Mouse (Mus musculus) myocyte (in vitro differentiated cells): ENCODE measurements around the gene 0610030E20Rik. TPM values are rescaled to one million over a fixed set of nuclear protein-coding genes. Genes with fewer than 3 reads are reported as not detected.

Experiments used
- H3K27me3 ChIP-seq: one replicate; pipeline ENCODE4 v1.6.1; 2011; ENCODE audit not compliant: control insufficient read depth, insufficient read depth, insufficient read length
- H3K36me3 ChIP-seq: one replicate; pipeline ENCODE4 v1.6.1; 2011; ENCODE audit not compliant: control insufficient read depth, insufficient read depth
- H3K4me2 ChIP-seq: one replicate; pipeline ENCODE4 v1.6.1; 2011; ENCODE audit warnings: low read depth, control low read depth
- H3K4me3 ChIP-seq: one replicate; pipeline ENCODE4 v1.5.1; 2011; ENCODE audit warnings: mild to moderate bottlenecking, control low read depth, moderate library complexity
- H3K79me2 ChIP-seq: one replicate; pipeline ENCODE4 v1.6.1; 2011; ENCODE audit not compliant: control insufficient read depth, insufficient read depth
- H3ac ChIP-seq: one replicate; pipeline ENCODE4 v1.6.1; 2011; ENCODE audit not compliant: control insufficient read depth, insufficient read length
- CEBPB ChIP-seq: IDR thresholded peaks from 2 replicates; pipeline ENCODE4 v1.6.1; 2011; ENCODE audit warnings: mild to moderate bottlenecking, moderate library complexity; ENCODE audit not compliant: poor library complexity, insufficient read depth, severe bottlenecking
- E2F4 ChIP-seq: IDR thresholded peaks from one replicate; pipeline ENCODE4 v1.6.1; 2011; ENCODE audit warnings: mild to moderate bottlenecking, control low read depth, moderate library complexity; ENCODE audit not compliant: insufficient read depth
- MAX ChIP-seq: IDR thresholded peaks from one replicate; pipeline ENCODE4 v1.6.1; 2011; ENCODE audit warnings: low read depth, mild to moderate bottlenecking, control low read depth
- MYOD1 ChIP-seq, 3 experiments: IDR thresholded peaks; one replicate each; pipeline ENCODE4 v1.6.1; 2011; ENCODE audit warnings: control low read depth in 2 of 3, low read depth in 2 of 3, mild to moderate bottlenecking in 2 of 3, moderate library complexity in 1 of 3; ENCODE audit not compliant: insufficient read length in 2 of 3, control insufficient read depth in 1 of 3
- MYOG ChIP-seq, 3 experiments: IDR thresholded peaks; one replicate each; pipeline ENCODE4 v1.6.1; 2011; ENCODE audit warnings: control low read depth in 2 of 3, low read depth in 2 of 3, mild to moderate bottlenecking in 2 of 3; ENCODE audit not compliant: insufficient read length in 2 of 3, control insufficient read depth in 1 of 3, insufficient read depth in 1 of 3
- POLR2A ChIP-seq: IDR thresholded peaks from one replicate; pipeline ENCODE4 v1.6.1; 2011; ENCODE audit warnings: low read depth, mild to moderate bottlenecking, control low read depth, moderate library complexity; ENCODE audit not compliant: insufficient read length
- POLR2AphosphoS2 ChIP-seq: IDR thresholded peaks from one replicate; pipeline ENCODE4 v1.6.1; 2011; ENCODE audit warnings: low read depth, control low read depth; ENCODE audit not compliant: insufficient read length
- REST ChIP-seq: IDR thresholded peaks from one replicate; pipeline ENCODE4 v1.6.1; 2011; ENCODE audit warnings: mild to moderate bottlenecking, control low read depth, moderate library complexity; ENCODE audit not compliant: insufficient read depth, insufficient read length
- SRF ChIP-seq: IDR thresholded peaks from one replicate; pipeline ENCODE4 v1.6.1; 2011; ENCODE audit warnings: low read depth; ENCODE audit not compliant: control insufficient read depth, insufficient read length
- TCF12 ChIP-seq: IDR thresholded peaks from one replicate; pipeline ENCODE4 v1.6.1; 2011; ENCODE audit warnings: mild to moderate bottlenecking, control low read depth; ENCODE audit not compliant: poor library complexity, insufficient read depth, severe bottlenecking
- TCF3 ChIP-seq: IDR thresholded peaks from one replicate; pipeline ENCODE4 v1.6.1; 2011; ENCODE audit warnings: low read depth, control low read depth; ENCODE audit not compliant: insufficient read length
- USF1 ChIP-seq: IDR thresholded peaks from one replicate; pipeline ENCODE4 v1.6.1; 2011; ENCODE audit warnings: low read depth, mild to moderate bottlenecking, control low read depth, moderate library complexity
- polyA plus RNA-seq: library from polyadenylated mRNA; unstranded; fragments of >200 nt; fragmentation: generic; extraction: Trizol; gene quantifications from one replicate; pipeline ENCODE4 v1.2.1, GENCODE M21; 2012; ENCODE audit warnings: missing spikeins

0610030E20Rik gene
- polyA plus RNA-seq, 1 experiment = 8.0 TPM

GRCm38 (mm10) chr6:72386561-72386960 is 39.4 kb downstream of the 0610030E20Rik start:
- Histone ChIP-seq H3K4me2 (no peak overlapping the region), H3K36me3 (peaks cover 3% of the 10 kb centered on the region), H3K79me2 (no peaks in the 10 kb centered on the region), H3K4me3 (no peak overlapping the region), H3K27me3 (no peaks in the 10 kb centered on the region), H3ac (no peak overlapping the region)
- TF ChIP-seq MYOD1 (IDR thresholded peaks at IDR 0.05; ENCODE audit: control insufficient read depth in 1 of 3, insufficient read length in 2 of 3, low read depth in 2 of 3) (no peak), USF1 (no peak), TCF3 (no peak), TCF12 (no peak), POLR2A (no peak), MYOG (IDR thresholded peaks at IDR 0.05; ENCODE audit: control insufficient read depth in 1 of 3, insufficient read depth in 1 of 3, insufficient read length in 2 of 3, low read depth in 2 of 3) (no peak), POLR2AphosphoS2 (no peak), MAX (no peak), E2F4 (no peak), SRF (no peak), CEBPB (no peak), REST (no peak)

- TF ChIP-seq POLR2AphosphoS2 (no peak), MYOG (IDR thresholded peaks at IDR 0.05; ENCODE audit: control insufficient read depth in 1 of 3, insufficient read depth in 1 of 3, insufficient read length in 2 of 3, low read depth in 2 of 3) (no peak), USF1 (no peak), MYOD1 (IDR thresholded peaks at IDR 0.05; ENCODE audit: control insufficient read depth in 1 of 3, insufficient read length in 2 of 3, low read depth in 2 of 3) (no peak), POLR2A (no peak), E2F4 (no peak), TCF3 (no peak), MAX (no peak), TCF12 (no peak), CEBPB (no peak), REST (no peak), SRF (no peak)
- no peak overlapping the region for H3ac ChIP-seq
- peaks cover 3% of the 10 kb centered on the region for H3K36me3 ChIP-seq
- H3K27me3 ChIP-seq = no peaks in the 10 kb centered on the region
- no peaks in the 10 kb centered on the region for H3K79me2 ChIP-seq
- no peak overlapping the region for H3K4me2 ChIP-seq
- no peak overlapping the region for H3K4me3 ChIP-seq
Measured at GRCm38 (mm10) chr6:72387816-72388215, 40.7 kb downstream of the 0610030E20Rik start.

DNA sequence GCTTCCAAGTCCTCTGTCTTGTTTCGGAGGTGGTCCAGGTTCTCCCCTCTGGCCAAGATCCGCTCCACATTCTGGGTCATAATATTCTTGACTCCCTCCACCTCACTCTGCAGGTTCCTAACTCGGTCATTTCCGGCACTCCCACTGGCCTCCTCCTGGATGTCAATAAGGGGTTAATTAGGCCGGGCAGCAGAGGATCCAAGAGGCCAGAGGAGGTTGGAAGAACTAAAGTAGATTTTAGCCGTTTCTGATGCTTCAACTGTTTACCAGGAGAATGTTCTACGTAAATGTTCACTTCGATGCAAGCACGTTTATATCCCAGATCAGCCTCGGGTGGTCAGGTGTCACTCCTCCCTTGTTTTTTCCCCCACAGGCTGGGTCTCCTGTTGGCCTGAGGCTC is 41.1 kb downstream of the 0610030E20Rik start:
- Histone ChIP-seq H3ac (no peak overlapping the region), H3K4me2 (no peak overlapping the region), H3K4me3 (no peak overlapping the region), H3K79me2 (no peaks in the 10 kb centered on the region), H3K36me3 (peaks cover 3% of the 10 kb centered on the region), H3K27me3 (no peaks in the 10 kb centered on the region)
- TF ChIP-seq USF1 (no peak), TCF3 (no peak), SRF (no peak), REST (no peak), MAX (no peak), E2F4 (no peak), TCF12 (no peak), POLR2A (no peak), MYOG (IDR thresholded peaks at IDR 0.05; ENCODE audit: control insufficient read depth in 1 of 3, insufficient read depth in 1 of 3, insufficient read length in 2 of 3, low read depth in 2 of 3) (no peak), MYOD1 (IDR thresholded peaks at IDR 0.05; ENCODE audit: control insufficient read depth in 1 of 3, insufficient read length in 2 of 3, low read depth in 2 of 3) (no peak), CEBPB (no peak)

DNA sequence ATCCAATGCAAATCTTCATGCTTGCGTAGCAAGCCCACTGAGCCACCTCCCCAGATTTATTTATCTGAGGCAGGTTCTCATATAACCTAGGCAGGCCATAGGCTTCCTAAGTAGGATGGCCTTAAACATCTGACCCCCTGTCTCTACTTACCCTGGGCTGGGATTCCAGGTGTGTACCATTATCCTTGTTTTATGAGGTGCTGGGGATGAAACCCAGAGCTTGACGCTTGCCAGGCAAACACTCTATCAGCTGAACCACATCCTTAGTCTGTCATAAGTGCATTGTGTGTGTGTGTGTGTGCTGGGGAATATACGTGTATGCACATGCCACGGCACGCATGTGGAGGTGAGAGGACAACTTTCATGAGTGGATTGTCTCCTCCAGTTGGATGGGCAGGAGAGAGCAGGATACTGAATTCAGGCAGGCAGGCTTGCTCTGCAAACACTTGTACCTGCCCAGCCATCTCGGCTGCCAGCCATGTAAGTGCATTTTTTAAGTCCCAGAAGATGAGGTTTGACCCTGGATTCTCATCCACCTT is 41.7 kb downstream of the 0610030E20Rik start:
- Histone ChIP-seq H3K4me3 (peak overlapping the region; percentile 80), H3K79me2 (no peaks in the 10 kb centered on the region)
- no peak for TF ChIP-seq MYOG (IDR thresholded peaks at IDR 0.05; ENCODE audit: control insufficient read depth in 1 of 3, insufficient read depth in 1 of 3, insufficient read length in 2 of 3, low read depth in 2 of 3)
- TF ChIP-seq E2F4 = no peak
- no peak for TF ChIP-seq REST
- TF ChIP-seq TCF12 = no peak
- no peak for TF ChIP-seq POLR2AphosphoS2
- TF ChIP-seq TCF3 = no peak
- no peak for TF ChIP-seq POLR2A

More for the DNA sequence above, 41.7 kb downstream of the 0610030E20Rik start:
- Histone ChIP-seq H3K4me2 (peak overlapping the region; percentile 79), H3K27me3 (no peaks in the 10 kb centered on the region), H3ac (no peak overlapping the region), H3K36me3 (peaks cover 3% of the 10 kb centered on the region)
